Comparison of ENCODE assay signal across 15 mouse cellular contexts in genomic region chr8:122700628-122701027, GRCm38 (mm10). TPM values are rescaled to one million over a fixed set of nuclear protein-coding genes. Genes with fewer than 3 reads are reported as not detected.
DNase-seq lines count a peak whose midpoint lies in the region; ATAC-seq and TF ChIP-seq lines count a peak whose summit lies in the region.
"Had no signal": no experiment of that assay in that cellular context is flagged by ENCODE, and none has a peak within 500 bp of the region (broad histone marks: within the 10 kb centered on the region; RNA-seq: fewer than 3 reads in every experiment).

No protein-coding gene starts in this region.

- H3K27ac ChIP-seq in heart, embryonic 11.5 days (ENCODE audit: low read depth, low read length): no peak overlapping the region; the same call in 1 of the 2 replicates
- peak overlapping the region; percentile 89 for H3K27ac ChIP-seq in thymus, adult 2 months (ENCODE audit: control insufficient read depth, insufficient read depth, low read length)
- H3K27ac ChIP-seq: hindbrain, embryonic 14.5 days had no signal

- H3K36me3 ChIP-seq in heart, embryonic 11.5 days (ENCODE audit: control insufficient read depth, insufficient read depth, low read length): no peaks in the 10 kb centered on the region
- no peaks in the 10 kb centered on the region for H3K36me3 ChIP-seq in thymus, adult 2 months (ENCODE audit: control insufficient read depth, insufficient read depth, low read length)

- intact Hi-C loops in heart, postnatal 14 days (cut with DNase I): no loop called here

- H3K4me3 ChIP-seq in heart, embryonic 11.5 days (ENCODE audit: low read depth, low read length): no peak overlapping the region
- H3K4me3 ChIP-seq in thymus, adult 2 months (ENCODE audit: control insufficient read depth, insufficient read depth, low read length): no peak overlapping the region
- H3K4me3 ChIP-seq: myocyte had no signal

- TF ChIP-seq POLR2A in thymus, adult 2 months (IDR thresholded peaks at IDR 0.05; ENCODE audit: control insufficient read depth, extremely low read depth, insufficient read depth, low read length, poor library complexity): no peak

- H3K4me2 ChIP-seq in heart, embryonic 11.5 days: peak overlapping the region; percentile 7; the same call in 1 of the 2 replicates
- H3K4me2 ChIP-seq: hindbrain, embryonic 14.5 days had no signal

- H3K9ac ChIP-seq in heart, embryonic 11.5 days (ENCODE audit: low read depth, low read length): no peak overlapping the region
- H3K9ac ChIP-seq: hindbrain, embryonic 14.5 days had no signal

- H3K4me1 ChIP-seq in heart, embryonic 11.5 days (ENCODE audit: control insufficient read depth, insufficient read depth, low read length): peaks cover 26% of the 10 kb centered on the region
- H3K4me1 ChIP-seq in thymus, adult 2 months (replicated peaks; ENCODE audit: control insufficient read depth, insufficient read depth, low read length): peaks cover 85% of the 10 kb centered on the region

- WGBS in heart, embryonic 11.5 days (ENCODE audit: insufficient replicate concordance): 34% methylated on average over 13 of the region's 13 CpGs
- WGBS in thymus, adult 2 months: 4% methylated on average over 13 of the region's 13 CpGs

- no peaks in the 10 kb centered on the region for H3K9me3 ChIP-seq in heart, embryonic 11.5 days (replicated peaks; ENCODE audit: control insufficient read depth, low read length)

- ATAC-seq in heart, embryonic 11.5 days (replicated peaks; ENCODE audit: insufficient number of reproducible peaks, low FRiP score, low TSS enrichment): no peak
- peak; percentile 59 for ATAC-seq in granulocyte monocyte progenitor cell, adult 5-6 weeks (replicated peaks; ENCODE audit: poor library complexity, severe bottlenecking)
- ATAC-seq in megakaryocyte progenitor cell, adult 5-6 weeks (replicated peaks; ENCODE audit: poor library complexity): peak; percentile 58
- ATAC-seq: activated CD4-positive, CD25-positive, alpha-beta regulatory T cell, adult 4 months had no signal

- H3K27me3 ChIP-seq in heart, embryonic 11.5 days (ENCODE audit: control insufficient read depth, insufficient read depth, low read length): peaks cover 3% of the 10 kb centered on the region; the same call in 1 of the 2 replicates
- H3K27me3 ChIP-seq in thymus, adult 2 months (ENCODE audit: control insufficient read depth, insufficient read depth, low read length): no peaks in the 10 kb centered on the region

- no peak for TF ChIP-seq CTCF in thymus, adult 2 months (IDR thresholded peaks at IDR 0.05; ENCODE audit: borderline replicate concordance, control insufficient read depth, extremely low read depth, insufficient read depth, low read length, poor library complexity)

- no peak for DNase-seq in heart, postnatal 14 days
- DNase-seq in thymus, adult 2 months: peak; percentile 73
- DNase-seq in adipocyte (ENCODE audit: low spot score): no peak
- no peak for DNase-seq in left cerebral cortex, adult 18-20 months (ENCODE audit: low spot score in 2 of 2)
- DNase-seq in kidney, adult 18-20 months: no peak
- DNase-seq: gastrocnemius, postnatal 10 days; kidney, postnatal 14 days; lung, postnatal 14 days; right cerebral cortex, postnatal 14 days had no signal

RNA-seq across cellular contexts. Expression of gene Cbfa2t3, which starts 1.7 kb away (rescaled TPM):
- 5.2 and 5.4 TPM in 2 replicates for polyA plus RNA-seq in heart, embryonic 11.5 days (2014; fragmentation: Nextera tagmentation; extraction: Ambion mirVana)
- total RNA-seq in heart, postnatal 14 days (2021): 10 to 100 TPM; 22.1 to 25.3 TPM
- 35.4 and 37.7 TPM in 2 replicates for total RNA-seq in granulocyte monocyte progenitor cell, adult 5-6 weeks (2014; fragmentation: Nextera tagmentation)
- total RNA-seq in granulocyte monocyte progenitor cell, adult 5-6 weeks (2017): 8.3 and 16.0 TPM in 2 replicates
- total RNA-seq in megakaryocyte progenitor cell, adult 5-6 weeks (2015): 19.6 and 20.7 TPM in 2 replicates
- 11.8 and 12.3 TPM in 2 replicates for total RNA-seq in megakaryocyte progenitor cell, adult 5-6 weeks (2017)
- polyA plus RNA-seq in thymus, adult 2 months (2012; rRNA removed): 62.3 and 76.8 TPM in 2 replicates
- total RNA-seq in left cerebral cortex, adult 18-20 months (2021): 10 to 100 TPM; 34.3 to 46.0 TPM
